Mouse (Mus musculus) G1E (cell line): ENCODE data around the gene Sigmar1.

ENCODE experiments used
- CTCF ChIP-seq: IDR thresholded peaks from 2 replicates; pipeline ENCODE4 v1.5.1; 2012; ENCODE audit warnings: low read depth, low read length, inconsistent platforms, mixed read lengths
- POLR2AphosphoS5 ChIP-seq: IDR thresholded peaks from 2 replicates; pipeline ENCODE4 v1.6.1; 2012; ENCODE audit warnings: low read depth, low read length, inconsistent platforms; ENCODE audit not compliant: insufficient replicate concordance

GRCm38 (mm10) chr4:41705922-41706754, 49.8 kb downstream of the Sigmar1 start:
- no peak for TF ChIP-seq CTCF
- TF ChIP-seq POLR2AphosphoS5: no peak
